Mouse (Mus musculus) adipose tissue, adult 10 weeks (tissue): Measurements from ENCODE around the gene Ppil2. TPM values are rescaled to one million over a fixed set of nuclear protein-coding genes. Genes with fewer than 3 reads are reported as not detected.

Experiments used
- polyA plus RNA-seq: library from polyadenylated mRNA; stranded (reverse); fragments of 350-450 nt; fragmentation: Illumina TruSeq; extraction: RNeasy Lipid Tissue Mini Kit (QIAGEN cat#74804); gene quantifications from one replicate; pipeline ENCODE4 v1.2.3, GENCODE M21; 2014; ENCODE audit warnings: low read depth, low replicate concordance

The Ppil2 gene
- 61.7 TPM for polyA plus RNA-seq

DNA sequence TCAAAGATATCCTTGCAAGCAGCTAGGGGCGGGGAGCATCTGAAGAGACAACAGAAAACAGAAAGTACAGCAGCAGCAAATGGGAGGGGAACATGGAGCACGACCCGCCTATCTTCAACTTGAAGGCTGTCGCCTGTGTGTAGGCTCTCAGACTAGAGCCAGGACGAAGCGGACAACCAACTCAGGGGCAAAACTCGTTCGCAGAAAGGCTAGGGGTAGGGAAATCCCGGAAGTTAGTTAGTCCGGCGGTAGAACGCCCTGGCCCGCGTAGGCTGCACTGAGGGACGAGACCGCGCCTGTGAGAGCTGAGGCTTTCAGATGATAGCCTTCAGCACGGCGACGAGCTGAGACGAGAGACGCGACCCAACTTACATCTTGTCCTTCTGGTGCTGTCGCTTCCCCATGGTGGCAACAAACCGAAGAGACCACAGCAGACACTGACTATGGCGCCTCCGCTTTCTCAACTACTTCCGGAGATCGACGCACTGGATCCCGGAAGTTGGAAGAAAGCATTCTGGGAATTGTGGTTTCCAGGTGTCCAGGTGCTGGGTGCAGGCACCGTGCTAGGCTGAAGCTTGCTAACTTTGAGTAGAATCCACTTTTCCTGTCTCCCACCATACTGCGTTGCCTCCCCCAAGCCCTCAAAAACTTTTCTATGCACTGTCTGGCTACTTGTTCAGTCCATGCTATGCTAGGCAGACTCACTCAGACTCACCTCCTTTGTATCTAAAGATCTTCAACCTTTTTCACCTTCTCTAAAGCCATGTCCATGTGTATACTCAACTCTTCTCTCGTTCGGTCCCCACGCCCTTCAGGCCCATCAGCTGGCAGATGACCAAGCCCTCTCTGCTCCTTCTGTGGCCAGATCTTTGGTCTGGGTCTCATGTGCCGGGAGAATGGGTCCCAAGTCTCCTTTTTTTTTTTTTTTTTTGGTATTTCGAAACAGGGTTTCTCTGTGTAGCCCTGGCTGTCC is at the start of gene Ppil2:
Ppil2 (minus strand) TSS at position 487 of the 973 bp plus-strand sequence.

DNA sequence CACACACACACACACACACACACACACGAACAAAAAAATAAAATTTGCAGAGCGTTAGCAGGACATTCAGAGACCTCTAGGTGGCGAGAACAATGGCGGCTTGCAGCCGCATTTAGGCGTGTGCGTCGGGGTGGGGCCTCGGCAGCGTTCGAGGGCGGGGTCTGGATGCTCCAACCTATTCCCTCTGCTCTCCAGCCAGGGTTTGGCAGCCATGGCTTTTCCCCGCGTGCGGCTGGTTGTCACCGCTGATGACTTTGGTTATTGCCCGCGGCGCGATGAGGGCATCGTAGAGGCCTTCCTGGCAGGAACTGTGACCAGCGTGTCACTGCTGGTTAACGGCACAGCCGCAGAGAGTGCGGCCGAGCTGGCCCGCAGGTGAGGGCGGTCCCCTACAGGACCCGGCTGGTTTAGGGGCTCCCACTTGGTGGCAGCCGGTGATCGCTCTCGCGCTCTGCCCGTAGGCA is 35.7 kb upstream of the Ppil2 start, which contains the start of gene Ccdc116:
Ccdc116 (minus strand) TSS at position 458 of the 464 bp plus-strand sequence.

DNA sequence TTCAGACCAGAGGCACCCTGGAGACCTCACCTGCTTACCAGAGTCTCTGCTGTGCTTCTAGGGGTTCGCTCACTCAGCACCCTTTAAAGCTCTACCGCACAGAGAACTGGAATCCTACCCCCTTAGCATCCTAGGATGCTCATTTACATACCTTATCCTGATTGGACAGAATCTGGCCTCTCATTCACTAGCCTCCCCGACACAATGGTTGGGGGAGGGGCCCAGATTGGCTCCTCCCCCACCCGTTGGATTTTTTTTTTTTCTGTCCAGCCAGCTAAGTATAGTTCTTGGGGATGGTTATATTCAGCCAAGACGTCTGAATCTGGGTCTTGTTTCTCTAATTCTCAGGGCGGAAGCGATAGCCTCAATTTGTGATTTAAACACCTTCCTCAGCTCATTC is 33.3 kb upstream of the Ppil2 start, which contains the start of gene Ydjc:
Ydjc (plus strand) TSS at position 283 of the 400 bp plus-strand sequence.

DNA sequence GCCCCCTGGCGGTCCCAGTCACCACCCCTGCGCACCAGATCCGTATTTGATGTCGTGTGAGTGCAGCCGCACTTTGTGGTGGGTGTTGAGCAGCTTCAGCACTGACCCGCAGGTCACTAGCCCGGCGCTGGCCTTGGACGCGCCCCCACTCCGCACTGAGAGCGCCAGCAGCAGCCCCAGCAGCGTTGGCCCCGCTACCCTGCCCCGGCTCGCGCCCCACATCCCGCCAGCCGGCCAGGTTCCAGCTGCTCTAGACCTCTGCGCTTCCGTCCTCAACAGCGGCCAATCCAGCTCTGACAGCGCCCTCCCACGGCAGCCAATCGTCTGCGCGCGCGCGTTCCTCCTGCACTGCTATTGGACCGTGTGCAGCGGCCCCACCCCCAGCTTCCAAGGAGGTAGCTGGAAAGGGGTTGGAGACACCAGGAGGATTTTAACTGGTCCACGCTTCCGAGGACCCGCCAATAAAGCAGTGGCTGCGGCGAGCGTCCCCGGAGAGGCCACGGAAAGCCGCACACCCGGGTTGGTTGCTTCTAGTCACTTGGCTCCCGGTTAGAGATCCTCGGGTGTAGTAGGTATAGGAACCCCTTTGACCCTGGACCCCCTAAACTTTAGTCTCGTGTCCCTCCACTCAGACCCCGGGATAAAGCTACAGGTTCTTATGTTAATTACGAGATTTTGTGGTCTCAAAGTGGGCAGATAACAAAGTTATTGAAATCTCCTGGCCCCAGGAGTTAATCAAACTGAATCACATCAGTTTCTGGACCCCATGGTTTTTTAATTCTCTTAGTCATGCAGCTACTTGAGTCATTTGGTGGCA is 21.2 kb upstream of the Ppil2 start, which contains the start of gene Sdf2l1:
Sdf2l1 (minus strand) TSS at position 295 of the 817 bp plus-strand sequence.

DNA sequence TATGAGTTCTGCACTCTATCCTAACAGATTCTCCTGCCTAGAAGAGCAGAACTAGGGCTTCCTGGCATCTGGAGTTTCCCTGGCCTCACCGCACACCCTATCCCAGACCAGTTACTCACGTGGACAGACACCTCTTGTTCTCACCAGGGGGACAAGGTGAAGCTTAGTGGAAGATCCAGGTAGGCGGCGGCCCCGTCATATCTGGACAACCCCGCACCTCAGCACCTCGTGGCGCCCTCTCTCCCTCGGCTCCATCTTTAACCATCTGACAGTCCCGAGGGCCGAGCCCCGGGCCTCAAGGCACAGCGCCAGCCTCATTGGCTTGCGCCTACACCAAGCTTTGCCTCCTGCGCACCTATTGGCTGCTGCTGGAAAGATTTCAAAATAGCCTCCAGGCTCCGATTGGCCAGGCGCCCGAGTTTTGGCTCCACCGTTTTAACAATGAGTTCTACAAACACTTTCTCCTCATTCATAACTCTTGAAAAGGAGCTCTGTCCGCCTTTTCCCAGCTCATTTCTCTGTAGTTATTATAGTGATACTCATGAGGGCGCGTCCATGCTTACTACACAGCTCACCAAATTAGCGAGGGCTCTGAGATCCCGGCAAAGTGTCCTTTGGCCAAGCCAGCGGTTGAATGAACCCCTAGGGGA is 13.9 kb upstream of the Ppil2 start, which contains the start of gene 2610318N02Rik:
2610318N02Rik (minus strand) TSS at position 297 of the 650 bp plus-strand sequence.

DNA sequence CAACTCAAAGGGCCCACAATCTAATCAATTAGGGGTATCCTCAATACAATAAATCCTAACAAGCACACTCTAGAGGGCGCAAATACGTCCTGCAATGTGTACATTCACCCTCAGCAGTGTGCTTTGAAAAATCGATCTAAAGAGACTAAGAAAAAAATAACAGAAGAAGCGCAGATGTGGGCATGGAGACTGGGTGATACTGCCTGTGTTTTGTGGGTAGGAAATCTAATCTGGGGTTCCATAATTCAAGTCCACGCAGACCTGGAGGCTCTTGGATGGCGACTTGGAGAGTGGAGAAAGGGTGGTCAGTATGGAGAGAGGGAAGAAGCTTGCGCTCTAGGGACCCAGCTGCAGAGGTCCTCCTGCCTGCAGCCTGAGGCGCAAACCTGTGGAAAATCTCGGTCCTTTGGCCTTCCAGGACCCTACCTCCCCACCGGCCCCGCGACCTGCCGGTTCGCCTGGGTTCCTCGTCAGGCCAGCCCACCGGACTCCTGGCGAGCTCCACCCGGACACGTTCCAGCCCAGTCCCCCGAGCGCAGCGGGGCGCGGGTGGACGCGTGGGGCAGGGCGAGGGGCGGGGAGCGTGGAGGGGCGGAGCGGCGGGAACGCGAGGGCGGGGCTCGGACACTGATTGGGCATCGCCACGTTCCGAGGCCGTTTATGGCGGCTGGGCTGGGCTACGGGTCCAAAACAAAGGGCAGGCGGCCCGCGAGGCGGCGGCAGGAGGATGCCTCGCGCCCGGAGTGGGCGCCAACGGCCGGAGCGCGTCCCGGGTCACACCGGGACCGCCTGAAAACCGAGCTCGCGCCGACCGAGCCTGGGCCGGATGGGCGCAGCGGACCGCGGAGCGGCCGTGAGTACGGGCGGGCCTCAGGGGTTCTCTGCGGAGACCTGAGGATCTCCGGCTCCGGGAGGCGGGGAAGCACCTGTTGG is 41.3 kb downstream of the Ppil2 start, which contains the start of gene Ypel1:
Ypel1 (plus strand) TSS at position 186 of the 933 bp plus-strand sequence.

Other genes starting within 250 kb of the Ppil2 start
- gene Igll1, start 247.3 kb downstream of the Ppil2 start, polyA plus RNA-seq, result not detected
- gene Top3b, start 240.5 kb downstream of the Ppil2 start, polyA plus RNA-seq, result 52.4 TPM
- gene Vpreb1, start 240.4 kb downstream of the Ppil2 start, polyA plus RNA-seq, result 0.84 TPM
- gene Ppm1f, start 214.8 kb downstream of the Ppil2 start, polyA plus RNA-seq, result 15.3 TPM
- 101 TPM for gene Mapk1, start 127.9 kb downstream of the Ppil2 start, polyA plus RNA-seq
- 9.1 TPM for gene Ypel1, start 41.6 kb downstream of the Ppil2 start, polyA plus RNA-seq
- gene 2610318N02Rik, start 13.9 kb upstream of the Ppil2 start, polyA plus RNA-seq, result 33.2 TPM
- gene Sdf2l1, start 21.1 kb upstream of the Ppil2 start, polyA plus RNA-seq, result 116 TPM
- 3.0 TPM for gene Ydjc, start 33.4 kb upstream of the Ppil2 start, polyA plus RNA-seq
- 3.8 TPM for gene Ccdc116, start 36.0 kb upstream of the Ppil2 start, polyA plus RNA-seq
- 118 TPM for gene Ube2l3, start 91.4 kb upstream of the Ppil2 start, polyA plus RNA-seq
- 4.1 TPM for gene Rimbp3, start 97.3 kb upstream of the Ppil2 start, polyA plus RNA-seq
- gene Hic2, start 122.3 kb upstream of the Ppil2 start, polyA plus RNA-seq, result 2.4 TPM
- 25.0 TPM for gene Tmem191c, start 164.8 kb upstream of the Ppil2 start, polyA plus RNA-seq
- not detected for gene Serpind1, start 220.1 kb upstream of the Ppil2 start, polyA plus RNA-seq